Mouse (Mus musculus): ENCODE measurements around the gene Ppp1r14d. TPM values are rescaled to one million over a fixed set of nuclear protein-coding genes. Genes with fewer than 3 reads are reported as not detected.
A peak's percentile ranks its signal among the peaks of the same experiment; 100 is the strongest.

Gene Ppp1r14d
- polyA plus RNA-seq, 1 experiment from 2014 or later, result 0.23 TPM

DNA sequence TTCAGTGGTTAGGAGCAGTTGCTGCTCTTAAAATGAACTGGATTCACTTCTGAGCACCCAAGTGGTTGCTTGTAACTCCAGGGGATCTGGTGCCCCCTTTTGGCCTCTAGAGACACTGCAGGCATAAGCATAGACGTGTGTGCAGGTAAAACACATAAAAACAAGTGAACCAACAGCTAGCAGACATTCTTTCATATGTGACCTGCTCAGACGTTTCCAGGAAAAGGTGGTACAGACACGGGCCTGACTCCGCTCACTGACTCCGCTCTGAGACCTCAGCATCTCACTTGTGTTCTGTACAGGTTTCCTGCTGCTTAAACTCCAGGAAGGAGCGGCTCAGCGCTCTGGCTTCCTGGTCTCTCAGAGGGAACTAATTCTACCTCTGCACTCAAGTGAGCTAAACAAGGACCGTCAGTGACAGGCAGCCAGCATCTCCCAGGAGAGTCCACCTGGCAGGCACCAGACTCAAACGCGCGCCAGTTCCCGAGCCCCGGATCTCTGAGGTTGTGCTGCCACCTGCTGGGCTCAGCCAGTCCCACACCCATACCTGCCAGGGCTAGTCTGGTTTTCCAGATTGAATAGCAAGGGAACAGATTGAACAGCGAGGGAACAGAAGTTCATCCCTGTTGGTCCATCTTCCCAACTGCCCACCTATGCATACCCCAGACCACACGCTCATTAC is 40.5 kb downstream of the Ppp1r14d start:
- no peaks in the 10 kb centered on the region for H3K4me1 ChIP-seq (replicated peaks; ENCODE audit: control insufficient read depth, insufficient read depth, low read length)
- H3K9me3 ChIP-seq (ENCODE audit: control insufficient read depth, low read length), result no peaks in the 10 kb centered on the region
- peak overlapping the region; percentile 41 for H3K4me2 ChIP-seq (replicated peaks; ENCODE audit: low read depth, low read length)
- no peak overlapping the region for H3K27ac ChIP-seq (ENCODE audit: low read depth, low read length)
- H3K27me3 ChIP-seq (ENCODE audit: control insufficient read depth, insufficient read depth, low read length), result no peaks in the 10 kb centered on the region
- 11% methylated on average over 15 of the region's 15 CpGs for whole genome bisulfite sequencing
- ATAC-seq (ENCODE audit: low FRiP score) (peak; percentile 85), DNase-seq (ENCODE audit: low spot score) (peak; percentile 90)
- H3K4me3 ChIP-seq (ENCODE audit: low read depth, low read length), result peak overlapping the region; percentile 16; the same call in 1 of the 2 replicates
- no peak overlapping the region for H3K9ac ChIP-seq (ENCODE audit: low read depth, low read length)
- no peaks in the 10 kb centered on the region for H3K36me3 ChIP-seq (ENCODE audit: control insufficient read depth, insufficient read depth, low read length)

- Histone ChIP-seq H3K27ac (ENCODE audit: low read depth, low read length) (no peak overlapping the region), H3K9ac (ENCODE audit: low read depth, low read length) (no peak overlapping the region), H3K4me1 (replicated peaks; ENCODE audit: control insufficient read depth, insufficient read depth, low read length) (no peaks in the 10 kb centered on the region), H3K4me3 (ENCODE audit: low read depth, low read length) (no peak overlapping the region), H3K9me3 (ENCODE audit: control insufficient read depth, low read length) (no peaks in the 10 kb centered on the region), H3K4me2 (replicated peaks; ENCODE audit: low read depth, low read length) (no peak overlapping the region), H3K27me3 (ENCODE audit: control insufficient read depth, insufficient read depth, low read length) (no peaks in the 10 kb centered on the region), H3K36me3 (ENCODE audit: control insufficient read depth, insufficient read depth, low read length) (peaks cover 6% of the 10 kb centered on the region; the same call in 1 of the 2 replicates)
- WGBS, result 72% methylated on average over 7 of the region's 7 CpGs
- DNase-seq (ENCODE audit: low spot score) (no peak), ATAC-seq (ENCODE audit: low FRiP score) (no peak)
These were observed 46.8 kb downstream of the Ppp1r14d start for GRCm38 (mm10) chr2:119182914-119183313.

DNA sequence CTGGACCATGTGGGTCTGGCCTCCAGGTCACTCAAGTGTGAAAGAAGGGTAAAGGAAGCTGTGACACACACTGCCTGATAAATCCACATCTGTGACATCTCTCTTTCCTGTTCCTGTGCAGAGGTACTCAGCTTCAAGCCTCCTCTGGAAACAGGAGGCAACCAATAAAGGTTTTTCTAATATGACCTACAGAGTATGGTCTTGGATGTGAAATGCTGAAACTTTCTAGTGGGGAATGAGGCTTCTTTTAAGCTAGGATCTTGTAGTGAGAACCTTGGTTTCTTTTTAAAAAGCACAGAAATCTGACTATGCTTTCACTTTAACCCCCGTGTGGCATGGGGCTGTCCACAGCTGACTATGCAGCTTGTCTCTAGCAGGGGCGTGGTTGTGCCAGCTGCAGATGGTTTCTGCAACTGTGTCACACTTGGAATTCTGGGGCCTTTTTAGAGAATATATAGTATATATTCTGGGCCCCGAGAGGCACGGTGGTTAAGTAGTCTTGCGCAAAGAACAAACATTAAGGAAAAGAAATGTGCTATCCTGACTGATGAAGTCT is 52.2 kb downstream of the Ppp1r14d start:
- Histone ChIP-seq H3K4me1 (replicated peaks; ENCODE audit: control insufficient read depth, insufficient read depth, low read length) (peaks cover 5% of the 10 kb centered on the region; the same call in 1 of the 2 replicates), H3K4me3 (ENCODE audit: low read depth, low read length) (no peak overlapping the region), H3K36me3 (ENCODE audit: control insufficient read depth, insufficient read depth, low read length) (peaks cover 3% of the 10 kb centered on the region; the same call in 1 of the 2 replicates), H3K4me2 (replicated peaks; ENCODE audit: low read depth, low read length) (no peak overlapping the region), H3K9ac (ENCODE audit: low read depth, low read length) (no peak overlapping the region), H3K9me3 (ENCODE audit: control insufficient read depth, low read length) (no peaks in the 10 kb centered on the region), H3K27me3 (ENCODE audit: control insufficient read depth, insufficient read depth, low read length) (no peaks in the 10 kb centered on the region), H3K27ac (ENCODE audit: low read depth, low read length) (no peak overlapping the region)
- DNase-seq (ENCODE audit: low spot score) (no peak), ATAC-seq (ENCODE audit: low FRiP score) (no peak)
- WGBS, result 89% methylated on average over 5 of the region's 5 CpGs

DNA sequence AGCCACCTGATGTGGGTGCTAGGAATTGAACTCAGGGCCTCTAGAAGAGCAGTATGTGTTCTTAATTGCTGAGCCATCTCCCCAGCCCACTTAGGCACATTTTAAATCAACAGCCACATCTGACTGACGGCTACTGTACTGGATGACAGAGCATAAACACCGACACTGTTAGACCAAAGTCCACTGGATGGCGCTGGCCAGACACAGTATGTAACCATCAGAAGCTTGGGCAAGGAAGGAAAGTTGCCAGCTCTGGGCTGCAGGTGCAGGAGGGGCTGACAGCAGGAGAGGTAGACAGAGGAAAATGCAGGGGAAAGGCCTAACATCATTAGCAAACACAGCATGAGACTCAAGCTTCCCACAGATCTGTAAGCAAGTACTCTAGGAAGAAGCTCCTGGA is 52.9 kb downstream of the Ppp1r14d start:
- Histone ChIP-seq H3K27me3 (ENCODE audit: control insufficient read depth, insufficient read depth, low read length) (no peaks in the 10 kb centered on the region), H3K9me3 (ENCODE audit: control insufficient read depth, low read length) (no peaks in the 10 kb centered on the region), H3K9ac (ENCODE audit: low read depth, low read length) (no peak overlapping the region), H3K27ac (ENCODE audit: low read depth, low read length) (no peak overlapping the region), H3K4me1 (replicated peaks; ENCODE audit: control insufficient read depth, insufficient read depth, low read length) (peaks cover 5% of the 10 kb centered on the region; the same call in 1 of the 2 replicates), H3K4me3 (ENCODE audit: low read depth, low read length) (no peak overlapping the region), H3K36me3 (ENCODE audit: control insufficient read depth, insufficient read depth, low read length) (peaks cover 3% of the 10 kb centered on the region; the same call in 1 of the 2 replicates), H3K4me2 (replicated peaks; ENCODE audit: low read depth, low read length) (no peak overlapping the region)
- WGBS, result 54% methylated on average over 3 of the region's 3 CpGs
- ATAC-seq (ENCODE audit: low FRiP score) (no peak), DNase-seq (ENCODE audit: low spot score) (no peak)

DNA sequence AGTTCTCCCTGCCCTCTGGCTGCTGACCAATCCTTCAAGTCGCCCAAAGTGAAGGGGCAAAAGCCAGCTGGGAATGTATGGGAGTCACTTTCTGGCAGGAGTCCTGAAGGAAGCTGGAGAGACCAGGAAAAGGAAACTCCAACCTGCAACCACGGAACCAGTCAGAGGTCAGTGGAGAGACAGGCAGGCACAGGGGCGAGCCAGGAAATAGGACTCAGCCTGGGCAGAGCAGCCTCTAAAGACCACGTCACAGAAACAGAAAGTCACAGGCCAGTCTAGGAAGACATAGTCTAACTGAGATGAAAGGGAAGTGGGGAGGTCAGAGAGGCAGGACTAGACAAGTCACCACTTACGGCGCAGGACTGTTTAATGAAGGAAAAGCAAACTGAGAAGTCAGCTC is 54.1 kb downstream of the Ppp1r14d start:
- Histone ChIP-seq H3K4me2 (replicated peaks; ENCODE audit: low read depth, low read length) (no peak overlapping the region), H3K4me3 (ENCODE audit: low read depth, low read length) (no peak overlapping the region), H3K27me3 (ENCODE audit: control insufficient read depth, insufficient read depth, low read length) (no peaks in the 10 kb centered on the region), H3K4me1 (replicated peaks; ENCODE audit: control insufficient read depth, insufficient read depth, low read length) (peaks cover 5% of the 10 kb centered on the region; the same call in 1 of the 2 replicates), H3K9me3 (ENCODE audit: control insufficient read depth, low read length) (no peaks in the 10 kb centered on the region), H3K9ac (ENCODE audit: low read depth, low read length) (no peak overlapping the region), H3K36me3 (ENCODE audit: control insufficient read depth, insufficient read depth, low read length) (peaks cover 3% of the 10 kb centered on the region; the same call in 1 of the 2 replicates), H3K27ac (ENCODE audit: low read depth, low read length) (no peak overlapping the region)
- DNase-seq (ENCODE audit: low spot score) (no peak), ATAC-seq (ENCODE audit: low FRiP score) (no peak)
- 68% methylated on average over 6 of the region's 6 CpGs for WGBS

DNA sequence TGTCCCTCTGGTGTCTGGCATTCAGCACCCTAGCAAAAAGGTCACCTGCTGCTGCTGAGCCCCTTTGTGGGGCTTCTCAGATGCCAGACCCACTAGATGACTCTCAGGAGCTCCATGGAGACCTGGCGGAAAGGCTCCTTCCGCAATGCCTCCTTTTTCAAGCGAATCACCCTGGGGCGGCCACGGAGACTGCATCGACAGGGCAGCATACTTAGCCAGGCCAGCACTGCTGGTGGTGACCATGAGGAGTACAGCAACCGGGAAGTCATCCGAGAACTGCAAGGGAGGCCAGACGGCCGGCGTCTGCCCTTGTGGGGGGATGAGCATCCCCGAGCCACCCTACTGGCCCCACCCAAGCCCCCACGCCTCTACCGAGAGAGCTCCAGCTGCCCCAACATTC is 54.8 kb downstream of the Ppp1r14d start:
- DNase-seq (ENCODE audit: low spot score) (no peak), ATAC-seq (ENCODE audit: low FRiP score) (no peak)
- Histone ChIP-seq H3K4me1 (replicated peaks; ENCODE audit: control insufficient read depth, insufficient read depth, low read length) (peaks cover 5% of the 10 kb centered on the region; the same call in 1 of the 2 replicates), H3K9me3 (ENCODE audit: control insufficient read depth, low read length) (no peaks in the 10 kb centered on the region), H3K27me3 (ENCODE audit: control insufficient read depth, insufficient read depth, low read length) (no peaks in the 10 kb centered on the region), H3K36me3 (ENCODE audit: control insufficient read depth, insufficient read depth, low read length) (peaks cover 3% of the 10 kb centered on the region; the same call in 1 of the 2 replicates), H3K4me3 (ENCODE audit: low read depth, low read length) (no peak overlapping the region), H3K4me2 (replicated peaks; ENCODE audit: low read depth, low read length) (no peak overlapping the region), H3K9ac (ENCODE audit: low read depth, low read length) (0 out of 2 replicates have a peak overlapping the region, but pooled peaks have one; percentile 11), H3K27ac (ENCODE audit: low read depth, low read length) (no peak overlapping the region)
- 57% methylated on average over 14 of the region's 14 CpGs for WGBS

DNA sequence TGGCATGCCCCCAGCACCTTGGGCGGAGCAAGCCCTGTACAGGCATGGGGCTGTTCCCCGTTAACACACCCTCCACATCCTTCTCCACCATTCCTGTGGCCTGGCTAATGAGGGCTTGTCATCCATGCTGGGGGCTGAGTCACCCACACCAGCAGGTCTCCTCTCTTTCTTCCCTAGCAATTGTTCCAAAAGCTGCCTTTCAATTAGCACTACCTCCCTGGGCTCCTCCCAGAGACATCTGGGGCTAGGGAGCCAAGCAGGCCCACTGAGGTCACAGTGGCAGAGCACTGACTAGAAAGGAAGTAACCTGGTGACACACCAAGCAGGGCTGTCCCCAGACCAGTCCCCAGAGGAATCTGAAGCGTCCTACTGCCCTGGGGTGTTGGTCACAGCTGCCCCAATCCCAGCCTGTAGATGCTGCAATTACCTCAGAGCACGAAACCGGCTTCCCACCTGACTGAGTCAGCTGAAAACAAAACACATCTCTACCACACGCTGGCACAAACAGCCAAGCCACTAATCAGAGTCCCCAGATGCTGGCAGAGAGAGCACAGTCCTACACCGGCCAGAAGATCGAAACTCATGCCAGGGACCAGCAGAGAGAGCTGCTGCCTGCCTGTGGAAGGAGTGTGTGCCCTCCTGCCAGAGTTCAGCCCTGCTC is 55.6 kb downstream of the Ppp1r14d start, which contains the start of gene Gm14137:
Gene Gm14137, plus strand, starts transcription at position 519 of the 661 bp plus-strand sequence.
- no peak within 1 kb of the TSS for H3K4me2 ChIP-seq (replicated peaks; ENCODE audit: low read depth, low read length)
- H3K27ac ChIP-seq (ENCODE audit: low read depth, low read length), result no peak within 1 kb of the TSS; the same call in 1 of the 2 replicates
- peak within 1 kb of the TSS; percentile 11; the same call in 1 of the 2 replicates for H3K9ac ChIP-seq (ENCODE audit: low read depth, low read length)
- H3K9me3 ChIP-seq (ENCODE audit: control insufficient read depth, low read length), result no peaks in the 10 kb centered on the region
- WGBS, result 44% methylated on average over 8 of the region's 8 CpGs
- peaks cover 5% of the 10 kb centered on the region; the same call in 1 of the 2 replicates for H3K4me1 ChIP-seq (replicated peaks; ENCODE audit: control insufficient read depth, insufficient read depth, low read length)
- DNase-seq (ENCODE audit: low spot score), result no peak
- ATAC-seq (ENCODE audit: low FRiP score), result no peak
- H3K4me3 ChIP-seq (ENCODE audit: low read depth, low read length), result no peak within 1 kb of the TSS
- H3K36me3 ChIP-seq (ENCODE audit: control insufficient read depth, insufficient read depth, low read length), result no peaks in the 10 kb centered on the region
- H3K27me3 ChIP-seq (ENCODE audit: control insufficient read depth, insufficient read depth, low read length), result no peaks in the 10 kb centered on the region; the same call in 1 of the 2 replicates

DNA sequence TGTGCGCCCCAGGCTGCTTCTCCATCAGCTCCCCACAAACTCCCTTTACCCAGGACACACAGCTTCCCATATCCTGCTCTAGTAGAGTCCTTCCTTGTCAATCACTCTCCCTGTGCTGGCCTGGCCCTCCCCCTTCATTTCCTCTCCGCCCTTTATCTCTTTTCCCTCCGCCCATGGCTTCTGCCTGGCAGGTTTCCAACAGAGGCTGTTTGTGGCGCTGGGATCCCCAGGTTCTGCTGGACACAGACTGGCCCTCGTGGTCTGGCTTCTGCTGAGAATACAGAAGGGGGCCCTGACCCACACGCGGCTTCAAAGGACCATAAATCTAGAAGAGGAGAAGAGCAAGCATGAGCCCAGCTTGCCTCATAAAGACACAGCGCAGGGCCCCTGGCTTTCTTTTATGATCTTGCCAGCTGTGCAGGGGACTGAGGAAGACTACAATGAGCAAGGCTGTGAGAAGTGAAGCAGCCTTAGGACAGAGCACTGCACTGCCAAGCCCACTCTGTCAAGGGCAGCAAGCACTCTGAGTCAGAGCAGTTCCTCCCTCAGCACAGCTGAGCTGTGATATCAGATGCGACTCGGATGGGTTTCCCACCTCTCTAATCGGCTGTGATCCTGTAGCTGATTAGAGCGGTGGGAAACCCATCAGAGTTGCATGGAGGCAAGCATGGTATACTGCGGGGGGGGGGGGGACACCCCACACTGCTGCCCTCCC is 56.7 kb downstream of the Ppp1r14d start:
- Histone ChIP-seq H3K27ac (ENCODE audit: low read depth, low read length) (peak overlapping the region; percentile 39; the same call in 1 of the 2 replicates), H3K4me3 (ENCODE audit: low read depth, low read length) (no peak overlapping the region), H3K36me3 (ENCODE audit: control insufficient read depth, insufficient read depth, low read length) (no peaks in the 10 kb centered on the region), H3K4me1 (replicated peaks; ENCODE audit: control insufficient read depth, insufficient read depth, low read length) (peaks cover 6% of the 10 kb centered on the region), H3K27me3 (ENCODE audit: control insufficient read depth, insufficient read depth, low read length) (peaks cover 3% of the 10 kb centered on the region), H3K9me3 (ENCODE audit: control insufficient read depth, low read length) (no peaks in the 10 kb centered on the region), H3K4me2 (replicated peaks; ENCODE audit: low read depth, low read length) (no peak overlapping the region), H3K9ac (ENCODE audit: low read depth, low read length) (peak overlapping the region; percentile 23; the same call in 1 of the 2 replicates)
- peak; percentile 34 for DNase-seq (ENCODE audit: low spot score)
- WGBS, result 33% methylated on average over 13 of the region's 13 CpGs
- 0 out of 2 replicates have a peak, but pooled peaks have one; percentile 38 for ATAC-seq (ENCODE audit: low FRiP score)
